Mouse (Mus musculus) liver, embryonic 15.5 days (tissue): ENCODE results near the gene Zfp277. TPM values are rescaled to one million over a fixed set of nuclear protein-coding genes. Genes with fewer than 3 reads are reported as not detected.

Experiments
- ATAC-seq: fragments of 200-750 bp; cut with Nextera tagmentation; 2 replicates; pipeline ENCODE4 v1.8.0; 2017; ENCODE audit warnings: moderate number of reproducible peaks, mild to moderate bottlenecking, moderate library complexity; ENCODE audit not compliant: insufficient read depth
- H3K27ac ChIP-seq: fragments of 300-500 bp; sonication (generic); replicated peaks from 2 replicates; pipeline ENCODE4 v1.5.1; 2015; ENCODE audit warnings: mild to moderate bottlenecking, inconsistent platforms
- H3K27me3 ChIP-seq: fragments of 300-500 bp; sonication (generic); 2 replicates; pipeline ENCODE4 v1.6.1; 2015; ENCODE audit warnings: mild to moderate bottlenecking, inconsistent platforms
- H3K36me3 ChIP-seq: fragments of 300-500 bp; sonication (generic); replicated peaks from 2 replicates; pipeline ENCODE4 v1.6.1; 2015; ENCODE audit warnings: moderate library complexity, mild to moderate bottlenecking, inconsistent platforms
- H3K4me1 ChIP-seq: fragments of 300-500 bp; sonication (generic); replicated peaks from 2 replicates; pipeline ENCODE4 v1.6.1; 2015; ENCODE audit warnings: inconsistent platforms
- H3K4me2 ChIP-seq: fragments of 300-500 bp; sonication (generic); 2 replicates; pipeline ENCODE4 v1.6.1; 2015; ENCODE audit warnings: moderate library complexity, mild to moderate bottlenecking, inconsistent platforms
- H3K4me3 ChIP-seq: fragments of 300-500 bp; sonication (generic); replicated peaks from 2 replicates; pipeline ENCODE4 v1.5.1; 2015; ENCODE audit warnings: mild to moderate bottlenecking, inconsistent platforms
- H3K9ac ChIP-seq: fragments of 300-500 bp; sonication (generic); 2 replicates; pipeline ENCODE4 v1.6.1; 2015; ENCODE audit warnings: moderate library complexity, mild to moderate bottlenecking, inconsistent platforms
- H3K9me3 ChIP-seq: fragments of 300-500 bp; sonication (generic); replicated peaks from 2 replicates; pipeline ENCODE4 v1.6.1; 2016; ENCODE audit warnings: inconsistent platforms
- WGBS: fragments of 180-500 bp; shearing (Covaris S2); methylation state at CpG from one replicate; pipeline ENCODE4 v1.1.7; 2015; ENCODE audit warnings: mixed read lengths; ENCODE audit not compliant: insufficient replicate concordance; 5-methylcytosine and 5-hydroxymethylcytosine counted together
- polyA plus RNA-seq: library from polyadenylated mRNA; unstranded; fragments of >200 nt; fragmentation: Nextera tagmentation; extraction: Ambion mirVana; gene quantifications from 2 replicates; pipeline ENCODE4 v1.2.1, GENCODE M21; 2015

The Zfp277 gene
- polyA plus RNA-seq, 1 experiment from 2014 or later, result 6.6 TPM

GRCm38 (mm10) chr12:40463828-40464227, 18.1 kb upstream of the Zfp277 start:
- H3K27me3 ChIP-seq, result no peaks in the 10 kb centered on the region
- no peak overlapping the region for H3K27ac ChIP-seq
- H3K9ac ChIP-seq, result no peak overlapping the region
- H3K9me3 ChIP-seq, result no peaks in the 10 kb centered on the region
- H3K36me3 ChIP-seq, result no peaks in the 10 kb centered on the region
- H3K4me3 ChIP-seq, result no peak overlapping the region
- no peak for ATAC-seq
- 24% methylated on average over 2 of the region's 2 CpGs for WGBS
- H3K4me1 ChIP-seq, result no peaks in the 10 kb centered on the region
- no peak overlapping the region for H3K4me2 ChIP-seq

- Histone ChIP-seq H3K27ac (no peak overlapping the region), H3K36me3 (no peaks in the 10 kb centered on the region), H3K27me3 (no peaks in the 10 kb centered on the region), H3K4me3 (no peak overlapping the region), H3K4me1 (no peaks in the 10 kb centered on the region), H3K9ac (no peak overlapping the region), H3K4me2 (no peak overlapping the region), H3K9me3 (no peaks in the 10 kb centered on the region)
- WGBS, result 47% methylated on average over 7 of the region's 7 CpGs
- ATAC-seq, result no peak
These were observed 17.1 kb upstream of the Zfp277 start for GRCm38 (mm10) chr12:40462693-40463235.

GRCm38 (mm10) chr12:40459673-40460265, 14.1 kb upstream of the Zfp277 start:
- Histone ChIP-seq H3K27ac (no peak overlapping the region), H3K36me3 (no peaks in the 10 kb centered on the region), H3K9ac (no peak overlapping the region), H3K9me3 (no peaks in the 10 kb centered on the region), H3K4me2 (no peak overlapping the region), H3K4me3 (no peak overlapping the region), H3K4me1 (no peaks in the 10 kb centered on the region), H3K27me3 (no peaks in the 10 kb centered on the region)
- WGBS, result 43% methylated on average over 6 of the region's 6 CpGs
- ATAC-seq, result no peak; the same call in 1 of the 2 replicates

GRCm38 (mm10) chr12:40458977-40459376, 13.3 kb upstream of the Zfp277 start:
- Histone ChIP-seq H3K27ac (no peak overlapping the region), H3K9ac (no peak overlapping the region), H3K4me1 (no peaks in the 10 kb centered on the region), H3K4me3 (no peak overlapping the region), H3K9me3 (no peaks in the 10 kb centered on the region), H3K27me3 (no peaks in the 10 kb centered on the region), H3K36me3 (no peaks in the 10 kb centered on the region), H3K4me2 (no peak overlapping the region)
- WGBS, result 45% methylated on average over 3 of the region's 3 CpGs
- ATAC-seq, result no peak

DNA sequence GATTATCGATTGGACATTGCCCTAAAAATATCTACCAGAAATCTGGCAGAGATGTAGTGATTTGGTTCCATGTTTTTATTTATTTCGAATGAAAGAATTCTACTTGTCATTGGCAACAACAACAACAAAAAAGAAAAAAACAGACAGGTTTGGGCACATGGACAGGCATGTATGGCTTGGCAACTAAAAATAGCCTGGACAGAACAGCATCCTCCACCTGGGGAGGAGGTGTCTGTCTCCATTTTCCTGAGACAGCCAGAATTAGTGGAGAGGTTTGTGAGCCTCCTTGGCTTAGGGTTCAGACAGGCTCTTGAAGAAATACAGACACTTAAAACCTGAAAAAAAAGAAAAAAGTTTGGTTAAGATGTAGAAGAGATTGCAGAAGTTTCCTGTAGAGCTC, 10.8 kb upstream of the Zfp277 start:
- Histone ChIP-seq H3K9ac (no peak overlapping the region), H3K27me3 (no peaks in the 10 kb centered on the region), H3K4me1 (no peaks in the 10 kb centered on the region), H3K36me3 (no peaks in the 10 kb centered on the region), H3K27ac (no peak overlapping the region), H3K4me2 (no peak overlapping the region), H3K9me3 (no peaks in the 10 kb centered on the region), H3K4me3 (no peak overlapping the region)
- ATAC-seq, result no peak
- WGBS, result 51% methylated on average over 2 of the region's 2 CpGs

GRCm38 (mm10) chr12:40449119-40449795, 3.6 kb upstream of the Zfp277 start:
- no peak overlapping the region for H3K9ac ChIP-seq
- H3K36me3 ChIP-seq, result no peaks in the 10 kb centered on the region
- 73% methylated on average over 9 of the region's 9 CpGs for WGBS
- H3K4me1 ChIP-seq, result peaks cover 22% of the 10 kb centered on the region
- H3K9me3 ChIP-seq, result no peaks in the 10 kb centered on the region
- no peak for ATAC-seq
- H3K4me2 ChIP-seq, result no peak overlapping the region
- H3K4me3 ChIP-seq, result no peak overlapping the region
- H3K27me3 ChIP-seq, result peaks cover 48% of the 10 kb centered on the region
- H3K27ac ChIP-seq, result no peak overlapping the region

GRCm38 (mm10) chr12:40447561-40448355, 2.1 kb upstream of the Zfp277 start:
- peaks cover 48% of the 10 kb centered on the region for H3K27me3 ChIP-seq
- no peaks in the 10 kb centered on the region for H3K9me3 ChIP-seq
- H3K9ac ChIP-seq, result no peak overlapping the region
- no peak for ATAC-seq
- no peaks in the 10 kb centered on the region for H3K36me3 ChIP-seq
- no peak overlapping the region for H3K4me3 ChIP-seq
- H3K4me2 ChIP-seq, result 0 out of 2 replicates have a peak overlapping the region, but pooled peaks have one; percentile 92
- H3K27ac ChIP-seq, result no peak overlapping the region
- 10% methylated on average over 10 of the region's 10 CpGs for WGBS
- peaks cover 22% of the 10 kb centered on the region for H3K4me1 ChIP-seq

DNA sequence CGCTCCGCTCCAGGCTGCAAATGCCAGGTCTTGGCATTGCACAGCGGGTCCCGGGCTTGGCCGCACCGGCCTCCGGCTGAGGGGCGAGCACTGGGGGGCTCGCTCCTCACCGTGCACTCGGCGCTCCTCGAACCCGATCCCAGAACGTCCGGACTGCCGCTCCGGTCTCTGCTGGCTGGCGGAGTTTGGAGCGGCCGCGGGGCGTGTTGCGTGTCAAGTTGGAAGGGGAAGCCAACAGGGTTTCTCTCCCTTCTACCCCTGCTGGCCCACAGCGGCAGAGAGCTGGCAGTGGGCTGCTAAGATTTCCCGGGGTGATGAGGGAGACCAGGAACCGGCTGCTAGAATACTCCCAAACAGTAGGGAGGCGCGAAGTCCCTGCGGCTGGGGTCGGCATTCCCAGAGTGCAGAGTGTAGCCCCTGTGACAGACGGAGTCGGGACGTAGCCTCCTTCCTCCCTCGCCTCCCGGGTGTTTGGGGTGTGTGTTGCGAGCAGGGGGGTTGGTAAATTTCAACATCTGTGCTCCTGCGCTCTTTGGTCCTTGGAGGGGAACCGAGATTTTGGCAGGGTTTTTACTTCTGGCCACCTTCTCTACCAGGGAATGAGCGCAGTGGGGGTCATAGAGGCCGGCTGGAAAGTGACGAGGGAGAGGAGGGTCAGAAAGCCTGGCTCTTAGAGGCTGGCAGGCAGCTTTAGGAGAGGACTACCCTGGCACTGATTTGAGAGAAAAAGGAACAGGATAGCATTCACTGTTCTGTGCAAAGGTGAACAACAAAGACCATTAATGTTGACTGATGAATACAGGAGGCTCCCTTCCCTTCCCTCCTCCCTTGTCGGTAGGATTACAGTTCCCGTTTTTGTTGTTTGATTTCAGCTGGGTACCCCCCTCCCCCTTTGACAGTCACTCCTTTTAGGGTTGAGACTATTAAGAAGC, 1.0 kb upstream of the Zfp277 start:
- WGBS, result under 1% methylated on average over 44 of the region's 44 CpGs
- Histone ChIP-seq H3K27me3 (peaks cover 48% of the 10 kb centered on the region), H3K27ac (no peak overlapping the region), H3K4me2 (peak overlapping the region; percentile 92), H3K36me3 (no peaks in the 10 kb centered on the region), H3K9me3 (no peaks in the 10 kb centered on the region), H3K4me3 (peak overlapping the region; percentile 79), H3K9ac (peak overlapping the region; percentile 40; the same call in 1 of the 2 replicates), H3K4me1 (peaks cover 22% of the 10 kb centered on the region)
- ATAC-seq, result no peak

DNA sequence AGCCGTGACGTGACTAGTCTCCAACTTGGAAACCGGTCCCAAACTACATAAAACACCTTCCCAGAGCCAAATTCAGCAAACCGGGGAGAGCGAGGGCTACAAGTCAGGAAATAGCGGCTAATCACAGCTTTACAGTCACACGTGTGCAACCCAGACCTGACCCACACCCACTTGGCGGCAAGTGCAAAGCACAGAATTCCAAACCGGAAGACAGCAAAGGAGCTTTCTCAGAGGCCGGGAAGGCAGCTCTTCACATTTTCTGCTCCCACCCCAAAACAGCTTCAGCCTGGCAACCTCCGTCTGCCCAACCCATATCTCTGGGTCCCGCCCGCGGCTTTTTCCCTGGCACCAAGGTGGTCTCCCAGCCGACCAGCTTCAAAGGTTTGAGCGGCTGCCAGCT, 496 bp downstream of the Zfp277 start:
- ATAC-seq, result peak; percentile 27
- 2% methylated on average over 16 of the region's 16 CpGs for WGBS
- Histone ChIP-seq H3K4me3 (peak overlapping the region; percentile 79), H3K27ac (no peak overlapping the region; the same call in 1 of the 2 replicates), H3K4me1 (peaks cover 22% of the 10 kb centered on the region), H3K9ac (peak overlapping the region; percentile 62), H3K27me3 (peaks cover 44% of the 10 kb centered on the region), H3K9me3 (no peaks in the 10 kb centered on the region), H3K4me2 (peak overlapping the region; percentile 92), H3K36me3 (no peaks in the 10 kb centered on the region)

DNA sequence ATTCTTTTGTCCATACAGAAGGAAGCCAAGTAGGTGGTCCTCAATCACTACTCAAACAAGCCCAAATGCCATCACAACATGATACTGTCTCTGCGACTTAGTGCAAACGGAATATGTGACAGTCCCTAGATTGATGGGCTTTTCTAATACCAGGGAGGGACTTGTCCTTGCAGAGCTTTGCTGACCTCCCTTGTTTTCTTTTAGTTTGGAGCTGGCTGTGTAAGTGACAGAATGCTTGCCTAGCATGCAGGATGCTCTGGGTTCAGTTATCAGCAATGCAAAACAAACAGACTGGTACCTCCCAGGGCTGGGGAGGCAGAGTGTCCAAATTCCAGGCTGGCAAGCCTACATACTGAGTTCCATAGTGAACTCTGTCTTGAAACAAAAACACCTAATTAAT, 7.7 kb downstream of the Zfp277 start:
- Histone ChIP-seq H3K4me2 (no peak overlapping the region), H3K27me3 (no peaks in the 10 kb centered on the region), H3K9ac (no peak overlapping the region), H3K27ac (no peak overlapping the region), H3K36me3 (no peaks in the 10 kb centered on the region), H3K4me1 (no peaks in the 10 kb centered on the region), H3K9me3 (no peaks in the 10 kb centered on the region), H3K4me3 (no peak overlapping the region)
- WGBS, result 54% methylated on average over 2 of the region's 2 CpGs
- ATAC-seq, result no peak
